Mouse (Mus musculus): ENCODE results near the gene Gstp2. TPM values are rescaled to one million over a fixed set of nuclear protein-coding genes. Genes with fewer than 3 reads are reported as not detected.
A peak's percentile ranks its signal among the peaks of the same experiment; 100 is the strongest.

The Gstp2 gene
- polyA plus RNA-seq (2014; fragmentation: Nextera tagmentation; extraction: Ambion mirVana) = 2.2 and 2.3 TPM in 2 replicates

GRCm38 (mm10) chr19:4045966-4046865, at the start of gene Gstp2:
Gstp2 (minus strand) TSS chr19:4046023.
- Histone ChIP-seq H3K9ac (replicated peaks; ENCODE audit: low read length) (no peak within 1 kb of the TSS), H3K4me1 (ENCODE audit: control insufficient read depth, insufficient read depth, low read length) (no peaks in the 10 kb centered on the region), H3K9me3 (replicated peaks; ENCODE audit: control insufficient read depth, low read length) (no peaks in the 10 kb centered on the region), H3K27me3 (ENCODE audit: control insufficient read depth, insufficient read depth, low read length) (no peaks in the 10 kb centered on the region), H3K4me3 (ENCODE audit: low read depth, low read length) (no peak within 1 kb of the TSS), H3K4me2 (ENCODE audit: low read depth, low read length) (no peak within 1 kb of the TSS; the same call in 1 of the 2 replicates), H3K27ac (replicated peaks; ENCODE audit: low read depth, low read length) (no peak within 1 kb of the TSS), H3K36me3 (replicated peaks; ENCODE audit: control insufficient read depth, insufficient read depth, low read depth, low read length) (no peaks in the 10 kb centered on the region)
- WGBS = 55% methylated on average over 16 of the region's 16 CpGs
- DNase-seq (ENCODE audit: low spot score) = peak; percentile 66
- ATAC-seq (replicated peaks; ENCODE audit: insufficient number of reproducible peaks, low FRiP score, low TSS enrichment, low read depth) = no peak

GRCm38 (mm10) chr19:4094774-4095303, 49.0 kb upstream of the Gstp2 start:
- Histone ChIP-seq H3K36me3 (replicated peaks; ENCODE audit: control insufficient read depth, insufficient read depth, low read depth, low read length) (no peaks in the 10 kb centered on the region), H3K4me1 (ENCODE audit: control insufficient read depth, insufficient read depth, low read length) (peaks cover 4% of the 10 kb centered on the region; the same call in 1 of the 2 replicates), H3K4me3 (ENCODE audit: low read depth, low read length) (no peak overlapping the region), H3K27ac (replicated peaks; ENCODE audit: low read depth, low read length) (no peak overlapping the region), H3K9me3 (replicated peaks; ENCODE audit: control insufficient read depth, low read length) (no peaks in the 10 kb centered on the region), H3K27me3 (ENCODE audit: control insufficient read depth, insufficient read depth, low read length) (peaks cover 3% of the 10 kb centered on the region), H3K4me2 (ENCODE audit: low read depth, low read length) (no peak overlapping the region), H3K9ac (replicated peaks; ENCODE audit: low read length) (no peak overlapping the region)
- whole genome bisulfite sequencing = 73% methylated on average over 5 of the region's 5 CpGs
- ATAC-seq (replicated peaks; ENCODE audit: insufficient number of reproducible peaks, low FRiP score, low TSS enrichment, low read depth) = no peak
- DNase-seq (ENCODE audit: low spot score) = no peak

- no peaks in the 10 kb centered on the region for H3K36me3 ChIP-seq (replicated peaks; ENCODE audit: control insufficient read depth, insufficient read depth, low read depth, low read length)
- H3K27me3 ChIP-seq (ENCODE audit: control insufficient read depth, insufficient read depth, low read length) = no peaks in the 10 kb centered on the region
- DNase-seq (ENCODE audit: low spot score) (no peak), ATAC-seq (replicated peaks; ENCODE audit: insufficient number of reproducible peaks, low FRiP score, low TSS enrichment, low read depth) (no peak)
- no peak overlapping the region for H3K27ac ChIP-seq (replicated peaks; ENCODE audit: low read depth, low read length)
- H3K4me3 ChIP-seq (ENCODE audit: low read depth, low read length) = no peak overlapping the region
- WGBS = 63% methylated on average over 3 of the region's 3 CpGs
- H3K4me1 ChIP-seq (ENCODE audit: control insufficient read depth, insufficient read depth, low read length) = no peaks in the 10 kb centered on the region
- no peak overlapping the region for H3K4me2 ChIP-seq (ENCODE audit: low read depth, low read length)
- H3K9me3 ChIP-seq (replicated peaks; ENCODE audit: control insufficient read depth, low read length) = no peaks in the 10 kb centered on the region
- H3K9ac ChIP-seq (replicated peaks; ENCODE audit: low read length) = no peak overlapping the region
These were observed 48.5 kb upstream of the Gstp2 start for GRCm38 (mm10) chr19:4094348-4094747.

GRCm38 (mm10) chr19:4093772-4094171, 47.9 kb upstream of the Gstp2 start:
- DNase-seq (ENCODE audit: low spot score) (no peak), ATAC-seq (replicated peaks; ENCODE audit: insufficient number of reproducible peaks, low FRiP score, low TSS enrichment, low read depth) (no peak)
- Histone ChIP-seq H3K4me2 (ENCODE audit: low read depth, low read length) (no peak overlapping the region), H3K9me3 (replicated peaks; ENCODE audit: control insufficient read depth, low read length) (no peaks in the 10 kb centered on the region), H3K4me3 (ENCODE audit: low read depth, low read length) (no peak overlapping the region), H3K9ac (replicated peaks; ENCODE audit: low read length) (no peak overlapping the region), H3K27me3 (ENCODE audit: control insufficient read depth, insufficient read depth, low read length) (no peaks in the 10 kb centered on the region), H3K27ac (replicated peaks; ENCODE audit: low read depth, low read length) (no peak overlapping the region), H3K4me1 (ENCODE audit: control insufficient read depth, insufficient read depth, low read length) (no peaks in the 10 kb centered on the region), H3K36me3 (replicated peaks; ENCODE audit: control insufficient read depth, insufficient read depth, low read depth, low read length) (no peaks in the 10 kb centered on the region)
- 79% methylated on average over 7 of the region's 7 CpGs for WGBS

GRCm38 (mm10) chr19:4092750-4093149, 46.9 kb upstream of the Gstp2 start:
- WGBS = 88% methylated on average over 3 of the region's 3 CpGs

GRCm38 (mm10) chr19:4091383-4091782, 45.6 kb upstream of the Gstp2 start:
- Histone ChIP-seq H3K4me1 (ENCODE audit: control insufficient read depth, insufficient read depth, low read length) (no peaks in the 10 kb centered on the region), H3K9me3 (replicated peaks; ENCODE audit: control insufficient read depth, low read length) (no peaks in the 10 kb centered on the region), H3K27ac (replicated peaks; ENCODE audit: low read depth, low read length) (no peak overlapping the region), H3K36me3 (replicated peaks; ENCODE audit: control insufficient read depth, insufficient read depth, low read depth, low read length) (no peaks in the 10 kb centered on the region), H3K9ac (replicated peaks; ENCODE audit: low read length) (no peak overlapping the region), H3K4me2 (ENCODE audit: low read depth, low read length) (no peak overlapping the region), H3K4me3 (ENCODE audit: low read depth, low read length) (no peak overlapping the region), H3K27me3 (ENCODE audit: control insufficient read depth, insufficient read depth, low read length) (no peaks in the 10 kb centered on the region)
- ATAC-seq (replicated peaks; ENCODE audit: insufficient number of reproducible peaks, low FRiP score, low TSS enrichment, low read depth) (no peak), DNase-seq (ENCODE audit: low spot score) (no peak)
- WGBS = 74% methylated on average over 2 of the region's 2 CpGs

More at GRCm38 (mm10) chr19:4092750-4093149, 46.9 kb upstream of the Gstp2 start:
- DNase-seq (ENCODE audit: low spot score) = no peak
- Histone ChIP-seq H3K27me3 (ENCODE audit: control insufficient read depth, insufficient read depth, low read length) (no peaks in the 10 kb centered on the region), H3K27ac (replicated peaks; ENCODE audit: low read depth, low read length) (no peak overlapping the region), H3K9me3 (replicated peaks; ENCODE audit: control insufficient read depth, low read length) (no peaks in the 10 kb centered on the region), H3K36me3 (replicated peaks; ENCODE audit: control insufficient read depth, insufficient read depth, low read depth, low read length) (no peaks in the 10 kb centered on the region), H3K9ac (replicated peaks; ENCODE audit: low read length) (no peak overlapping the region), H3K4me3 (ENCODE audit: low read depth, low read length) (no peak overlapping the region), H3K4me1 (ENCODE audit: control insufficient read depth, insufficient read depth, low read length) (no peaks in the 10 kb centered on the region), H3K4me2 (ENCODE audit: low read depth, low read length) (no peak overlapping the region)
- no peak for ATAC-seq (replicated peaks; ENCODE audit: insufficient number of reproducible peaks, low FRiP score, low TSS enrichment, low read depth)

GRCm38 (mm10) chr19:4090446-4090845, 44.6 kb upstream of the Gstp2 start:
- WGBS = 94% methylated on average over 3 of the region's 3 CpGs
- H3K4me3 ChIP-seq (ENCODE audit: low read depth, low read length) = no peak overlapping the region
- no peaks in the 10 kb centered on the region for H3K27me3 ChIP-seq (ENCODE audit: control insufficient read depth, insufficient read depth, low read length)
- H3K36me3 ChIP-seq (replicated peaks; ENCODE audit: control insufficient read depth, insufficient read depth, low read depth, low read length) = no peaks in the 10 kb centered on the region
- H3K27ac ChIP-seq (replicated peaks; ENCODE audit: low read depth, low read length) = no peak overlapping the region
- H3K9ac ChIP-seq (replicated peaks; ENCODE audit: low read length) = no peak overlapping the region
- ATAC-seq (replicated peaks; ENCODE audit: insufficient number of reproducible peaks, low FRiP score, low TSS enrichment, low read depth) = no peak
- no peaks in the 10 kb centered on the region for H3K4me1 ChIP-seq (ENCODE audit: control insufficient read depth, insufficient read depth, low read length)
- no peaks in the 10 kb centered on the region for H3K9me3 ChIP-seq (replicated peaks; ENCODE audit: control insufficient read depth, low read length)
- no peak for DNase-seq (ENCODE audit: low spot score)
- no peak overlapping the region for H3K4me2 ChIP-seq (ENCODE audit: low read depth, low read length)

- H3K36me3 ChIP-seq (replicated peaks; ENCODE audit: control insufficient read depth, insufficient read depth, low read depth, low read length) = no peaks in the 10 kb centered on the region
- no peak overlapping the region for H3K4me3 ChIP-seq (ENCODE audit: low read depth, low read length)
- no peak overlapping the region for H3K4me2 ChIP-seq (ENCODE audit: low read depth, low read length)
- no peaks in the 10 kb centered on the region for H3K27me3 ChIP-seq (ENCODE audit: control insufficient read depth, insufficient read depth, low read length)
- H3K27ac ChIP-seq (replicated peaks; ENCODE audit: low read depth, low read length) = no peak overlapping the region
- H3K9me3 ChIP-seq (replicated peaks; ENCODE audit: control insufficient read depth, low read length) = no peaks in the 10 kb centered on the region
- no peak overlapping the region for H3K9ac ChIP-seq (replicated peaks; ENCODE audit: low read length)
- ATAC-seq (replicated peaks; ENCODE audit: insufficient number of reproducible peaks, low FRiP score, low TSS enrichment, low read depth) = no peak
- no peak for DNase-seq (ENCODE audit: low spot score)
- 77% methylated on average over 6 of the region's 6 CpGs for WGBS
- no peaks in the 10 kb centered on the region for H3K4me1 ChIP-seq (ENCODE audit: control insufficient read depth, insufficient read depth, low read length)
These were observed 43.3 kb upstream of the Gstp2 start for GRCm38 (mm10) chr19:4089128-4089527.

All from embryonic facial prominence, embryonic 11.5 days (tissue).